Mouse (Mus musculus): ENCODE data around the gene Nfkbie.

Nfkbie gene

DNA sequence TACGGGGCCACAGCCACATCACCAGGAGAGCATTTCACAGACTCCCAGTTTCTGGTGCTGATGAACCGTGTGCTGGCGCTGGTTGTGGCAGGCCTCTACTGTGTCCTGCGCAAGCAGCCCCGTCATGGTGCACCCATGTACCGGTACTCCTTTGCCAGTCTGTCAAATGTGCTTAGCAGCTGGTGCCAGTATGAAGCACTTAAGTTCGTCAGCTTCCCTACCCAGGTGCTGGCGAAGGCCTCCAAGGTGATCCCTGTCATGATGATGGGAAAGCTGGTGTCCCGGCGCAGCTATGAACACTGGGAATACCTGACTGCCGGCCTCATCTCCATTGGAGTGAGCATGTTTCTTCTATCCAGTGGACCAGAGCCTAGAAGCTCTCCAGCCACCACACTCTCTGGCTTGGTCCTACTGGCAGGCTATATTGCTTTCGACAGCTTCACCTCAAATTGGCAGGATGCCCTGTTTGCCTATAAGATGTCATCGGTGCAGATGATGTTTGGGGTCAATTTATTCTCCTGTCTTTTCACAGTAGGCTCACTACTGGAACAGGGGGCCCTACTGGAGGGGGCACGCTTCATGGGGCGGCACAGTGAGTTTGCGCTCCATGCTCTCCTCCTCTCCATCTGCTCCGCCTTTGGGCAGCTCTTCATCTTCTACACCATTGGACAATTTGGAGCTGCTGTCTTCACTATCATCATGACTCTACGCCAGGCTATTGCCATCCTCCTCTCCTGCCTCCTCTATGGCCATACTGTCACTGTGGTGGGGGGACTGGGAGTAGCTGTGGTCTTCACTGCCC is 11.1 kb downstream of the Nfkbie start:
- H3K9me3 ChIP-seq (ENCODE audit: low read length), result peaks cover 35% of the 10 kb centered on the region; the same call in 1 of the 2 replicates
- H3K36me3 ChIP-seq (ENCODE audit: insufficient read depth, low read length), result peaks cover 71% of the 10 kb centered on the region
- H3K4me3 ChIP-seq (replicated peaks; ENCODE audit: low read length), result no peak overlapping the region
- no peak for TF ChIP-seq POU5F1 (IDR thresholded peaks at IDR 0.05; ENCODE audit: borderline replicate concordance, low read length)
- no peak for TF ChIP-seq CTCF (conservative IDR thresholded peaks at IDR 0.05; ENCODE audit: low read length)
- TF ChIP-seq NANOG (IDR thresholded peaks at IDR 0.05; ENCODE audit: borderline replicate concordance, low read length), result no peak
- H3K27me3 ChIP-seq (ENCODE audit: insufficient read depth, low read length), result no peaks in the 10 kb centered on the region
- H3K4me1 ChIP-seq (replicated peaks; ENCODE audit: low read depth, low read length), result peaks cover 80% of the 10 kb centered on the region

DNA sequence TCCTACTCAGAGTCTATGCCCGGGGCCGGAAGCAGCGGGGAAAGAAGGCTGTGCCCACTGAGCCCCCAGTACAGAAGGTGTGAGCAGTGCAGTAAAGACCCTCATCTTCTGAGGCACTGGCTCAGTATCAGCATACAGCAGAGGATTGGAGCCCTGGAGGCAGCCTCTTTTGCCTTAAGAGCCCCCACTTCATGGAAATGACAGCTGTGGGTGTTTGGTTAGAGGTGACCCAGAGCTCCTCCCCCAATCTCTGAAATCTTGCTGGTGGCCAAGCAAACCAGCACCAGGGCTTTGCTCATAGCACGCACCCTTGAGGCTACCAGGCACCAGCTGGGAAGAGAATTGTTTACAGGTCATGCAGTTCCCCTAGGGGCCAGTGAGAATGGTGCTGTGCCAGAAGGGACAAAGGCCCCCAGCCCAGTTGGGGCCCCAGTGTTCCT is 11.7 kb downstream of the Nfkbie start:
- no peak overlapping the region for H3K4me3 ChIP-seq (replicated peaks; ENCODE audit: low read length)
- no peaks in the 10 kb centered on the region for H3K27me3 ChIP-seq (ENCODE audit: insufficient read depth, low read length)
- TF ChIP-seq NANOG (IDR thresholded peaks at IDR 0.05; ENCODE audit: borderline replicate concordance, low read length) (no peak), CTCF (conservative IDR thresholded peaks at IDR 0.05; ENCODE audit: low read length) (no peak), POU5F1 (IDR thresholded peaks at IDR 0.05; ENCODE audit: borderline replicate concordance, low read length) (no peak)
- H3K9me3 ChIP-seq (ENCODE audit: low read length), result peaks cover 35% of the 10 kb centered on the region; the same call in 1 of the 2 replicates
- peaks cover 80% of the 10 kb centered on the region for H3K4me1 ChIP-seq (replicated peaks; ENCODE audit: low read depth, low read length)
- H3K36me3 ChIP-seq (ENCODE audit: insufficient read depth, low read length), result peaks cover 75% of the 10 kb centered on the region

DNA sequence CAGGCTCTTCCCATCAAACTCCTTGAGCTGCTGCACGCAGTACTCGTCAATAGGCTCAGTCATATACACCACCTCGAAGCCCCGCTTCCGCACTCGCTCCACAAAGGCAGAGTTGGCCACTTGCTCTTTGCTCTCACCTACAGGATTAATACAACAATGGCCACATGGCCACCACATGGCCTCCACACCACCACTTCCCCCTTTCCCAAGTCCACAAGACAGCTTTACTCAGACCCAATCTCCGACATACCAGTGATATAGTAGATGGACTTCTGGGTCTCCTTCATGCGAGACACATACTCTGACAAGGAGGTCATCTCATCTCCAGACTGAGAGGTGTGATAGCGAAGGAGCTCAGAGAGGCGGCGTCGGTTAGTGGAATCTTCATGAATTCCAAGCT is 13.5 kb downstream of the Nfkbie start:
- H3K4me3 ChIP-seq (replicated peaks; ENCODE audit: low read length), result peak overlapping the region; percentile 98
- H3K9me3 ChIP-seq (ENCODE audit: low read length), result peaks cover 35% of the 10 kb centered on the region; the same call in 1 of the 2 replicates
- H3K4me1 ChIP-seq (replicated peaks; ENCODE audit: low read depth, low read length), result peaks cover 72% of the 10 kb centered on the region
- peaks cover 78% of the 10 kb centered on the region for H3K36me3 ChIP-seq (ENCODE audit: insufficient read depth, low read length)
- no peaks in the 10 kb centered on the region for H3K27me3 ChIP-seq (ENCODE audit: insufficient read depth, low read length)
- TF ChIP-seq NANOG (IDR thresholded peaks at IDR 0.05; ENCODE audit: borderline replicate concordance, low read length), result no peak
- no peak for TF ChIP-seq CTCF (conservative IDR thresholded peaks at IDR 0.05; ENCODE audit: low read length)
- no peak for TF ChIP-seq POU5F1 (IDR thresholded peaks at IDR 0.05; ENCODE audit: borderline replicate concordance, low read length)

DNA sequence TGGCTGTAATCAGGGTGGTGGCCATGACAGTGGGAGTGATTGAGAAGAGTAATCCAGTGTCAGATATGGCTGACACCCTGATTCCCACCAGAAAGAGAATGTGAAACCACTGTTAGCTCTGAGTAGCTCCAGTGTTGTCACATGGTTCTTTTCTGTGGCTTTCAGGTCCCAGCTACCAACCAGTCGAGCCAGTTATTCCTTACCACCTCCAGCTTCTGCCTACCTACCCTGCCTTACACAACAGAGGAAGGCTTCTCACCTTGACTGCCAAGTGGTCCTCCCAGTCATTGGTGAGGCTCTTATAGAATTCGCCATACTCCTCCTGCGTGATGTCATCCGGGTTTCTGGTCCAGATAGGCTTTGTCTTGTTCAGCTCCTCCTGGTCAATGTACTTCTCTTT is 14.5 kb downstream of the Nfkbie start:
- Histone ChIP-seq H3K4me1 (replicated peaks; ENCODE audit: low read depth, low read length) (peaks cover 74% of the 10 kb centered on the region), H3K9me3 (ENCODE audit: low read length) (peaks cover 35% of the 10 kb centered on the region; the same call in 1 of the 2 replicates), H3K36me3 (ENCODE audit: insufficient read depth, low read length) (peaks cover 76% of the 10 kb centered on the region), H3K27me3 (ENCODE audit: insufficient read depth, low read length) (no peaks in the 10 kb centered on the region), H3K4me3 (replicated peaks; ENCODE audit: low read length) (peak overlapping the region; percentile 98)
- TF ChIP-seq POU5F1 (IDR thresholded peaks at IDR 0.05; ENCODE audit: borderline replicate concordance, low read length) (no peak), CTCF (conservative IDR thresholded peaks at IDR 0.05; ENCODE audit: low read length) (no peak), NANOG (IDR thresholded peaks at IDR 0.05; ENCODE audit: borderline replicate concordance, low read length) (no peak)

DNA sequence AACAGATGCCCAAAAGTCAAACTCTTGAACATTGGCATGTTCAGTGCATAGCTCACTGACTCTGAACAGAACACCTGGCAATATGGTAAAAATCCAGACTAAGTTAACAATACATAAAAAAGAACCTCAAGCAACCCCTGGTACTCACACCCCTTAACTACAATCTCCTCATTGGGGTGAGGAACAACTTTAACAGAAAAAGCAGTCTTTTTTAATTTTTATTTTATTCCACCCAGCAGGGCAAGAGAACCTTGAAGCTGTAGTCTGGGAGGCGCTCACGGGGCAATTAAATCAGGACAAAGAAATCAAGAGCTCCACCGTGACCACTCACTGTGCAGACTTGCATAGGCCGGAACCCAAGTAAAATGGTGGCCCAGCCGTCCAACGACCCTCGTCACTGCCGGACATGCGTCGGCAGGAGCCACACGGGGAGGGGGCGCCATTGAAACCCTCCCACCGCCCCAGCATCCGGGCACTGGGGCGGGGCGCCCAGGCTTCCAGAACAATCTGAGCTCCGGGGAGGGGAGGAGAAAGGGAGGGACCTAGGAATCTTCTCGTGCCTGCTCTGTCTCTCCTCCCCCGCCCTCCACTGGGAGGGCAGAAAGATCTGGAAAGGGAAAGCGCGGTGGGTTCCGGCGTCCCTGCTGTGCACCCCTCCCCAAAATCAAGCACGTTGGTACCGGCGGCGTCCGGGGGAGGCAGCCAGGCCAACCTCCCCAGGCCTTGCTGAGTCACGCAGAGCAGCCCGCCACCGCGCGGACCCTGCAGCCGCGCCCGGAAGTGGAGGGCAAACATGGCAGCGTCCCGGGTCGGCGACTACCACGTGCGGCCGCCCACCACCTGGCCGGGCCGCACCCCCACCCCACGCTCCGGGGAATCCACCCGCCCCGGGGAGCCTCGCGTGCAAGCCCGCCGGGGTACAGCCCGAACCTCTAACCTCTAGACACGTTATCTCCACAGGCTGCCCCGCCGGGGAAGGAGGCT is 16.9 kb downstream of the Nfkbie start:
- Histone ChIP-seq H3K4me1 (replicated peaks; ENCODE audit: low read depth, low read length) (peaks cover 73% of the 10 kb centered on the region), H3K9me3 (ENCODE audit: low read length) (peaks cover 31% of the 10 kb centered on the region; the same call in 1 of the 2 replicates), H3K36me3 (ENCODE audit: insufficient read depth, low read length) (peaks cover 52% of the 10 kb centered on the region), H3K4me3 (replicated peaks; ENCODE audit: low read length) (peak overlapping the region; percentile 98), H3K27me3 (ENCODE audit: insufficient read depth, low read length) (no peaks in the 10 kb centered on the region)
- no peak for TF ChIP-seq CTCF (conservative IDR thresholded peaks at IDR 0.05; ENCODE audit: low read length)
- no peak for TF ChIP-seq POU5F1 (IDR thresholded peaks at IDR 0.05; ENCODE audit: borderline replicate concordance, low read length)
- TF ChIP-seq NANOG (IDR thresholded peaks at IDR 0.05; ENCODE audit: borderline replicate concordance, low read length), result no peak

DNA sequence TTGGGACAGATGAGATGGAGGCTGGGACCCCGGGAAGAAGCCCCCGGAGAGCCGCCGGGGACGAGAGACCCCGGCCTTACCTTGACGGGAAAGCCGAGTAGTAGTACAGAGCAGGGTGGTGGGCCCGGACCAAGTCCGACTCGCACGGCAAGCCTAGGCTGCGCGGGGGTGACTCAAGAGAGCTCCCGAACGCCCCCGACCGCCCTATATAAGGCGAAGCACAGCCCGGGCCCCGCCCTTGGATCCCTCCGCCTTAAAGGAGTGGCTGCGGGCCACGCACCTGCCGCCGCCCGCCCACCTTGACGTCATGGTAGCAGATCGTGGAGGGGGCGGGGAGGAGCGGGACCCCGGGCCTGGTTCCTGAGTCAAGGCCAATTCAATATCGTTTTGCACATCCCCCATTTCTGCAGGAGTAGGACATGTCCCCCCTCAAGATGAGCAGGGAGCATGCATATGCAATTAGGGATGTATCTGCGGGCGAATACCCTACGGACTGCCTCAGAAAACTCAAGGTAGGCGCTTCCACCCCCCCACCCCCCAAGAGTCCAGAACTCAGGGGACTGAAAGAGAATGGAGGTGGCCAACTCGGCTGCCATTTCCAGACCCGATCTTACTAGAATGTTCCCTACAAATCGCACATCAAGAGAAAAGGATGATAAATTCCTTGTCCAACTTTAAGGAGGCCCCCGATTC is 17.7 kb downstream of the Nfkbie start, which contains the start of gene Hsp90ab1:
Gene Hsp90ab1, minus strand, starts transcription at position 185 of the 693 bp plus-strand sequence.
- no peak for TF ChIP-seq CTCF (conservative IDR thresholded peaks at IDR 0.05; ENCODE audit: low read length)
- no peak for TF ChIP-seq NANOG (IDR thresholded peaks at IDR 0.05; ENCODE audit: borderline replicate concordance, low read length)
- no peak for TF ChIP-seq POU5F1 (IDR thresholded peaks at IDR 0.05; ENCODE audit: borderline replicate concordance, low read length)

DNA sequence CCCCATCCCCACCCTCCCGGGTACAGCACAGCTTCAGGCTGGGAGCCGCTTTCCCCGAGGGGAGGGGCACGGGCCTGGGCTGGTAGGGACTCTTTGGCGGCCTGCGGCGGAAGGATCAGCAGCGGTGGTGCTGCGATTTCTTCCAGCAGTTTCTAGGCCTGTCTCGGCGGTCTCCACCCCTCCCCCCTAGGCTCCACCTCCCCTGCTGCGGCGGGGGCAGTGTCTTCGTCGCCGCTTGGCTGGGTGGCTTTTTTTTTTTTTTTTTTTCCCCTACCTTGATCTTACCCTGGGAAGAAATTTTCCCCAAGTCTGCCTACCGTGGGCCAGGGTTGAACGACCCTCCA is 18.2 kb downstream of the Nfkbie start:
- H3K36me3 ChIP-seq (ENCODE audit: insufficient read depth, low read length), result peaks cover 38% of the 10 kb centered on the region
- peak overlapping the region; percentile 98 for H3K4me3 ChIP-seq (replicated peaks; ENCODE audit: low read length)
- H3K4me1 ChIP-seq (replicated peaks; ENCODE audit: low read depth, low read length), result peaks cover 73% of the 10 kb centered on the region
- no peaks in the 10 kb centered on the region for H3K27me3 ChIP-seq (ENCODE audit: insufficient read depth, low read length)
- peaks cover 24% of the 10 kb centered on the region; the same call in 1 of the 2 replicates for H3K9me3 ChIP-seq (ENCODE audit: low read length)
- TF ChIP-seq POU5F1 (IDR thresholded peaks at IDR 0.05; ENCODE audit: borderline replicate concordance, low read length), result no peak
- no peak for TF ChIP-seq CTCF (conservative IDR thresholded peaks at IDR 0.05; ENCODE audit: low read length)
- no peak for TF ChIP-seq NANOG (IDR thresholded peaks at IDR 0.05; ENCODE audit: borderline replicate concordance, low read length)

More for the DNA sequence above, 17.7 kb downstream of the Nfkbie start, which contains the start of gene Hsp90ab1:
- peaks cover 43% of the 10 kb centered on the region for H3K36me3 ChIP-seq (ENCODE audit: insufficient read depth, low read length)
- H3K4me1 ChIP-seq (replicated peaks; ENCODE audit: low read depth, low read length), result peaks cover 73% of the 10 kb centered on the region
- H3K4me3 ChIP-seq (replicated peaks; ENCODE audit: low read length), result peak within 1 kb of the TSS; percentile 98
- peaks cover 27% of the 10 kb centered on the region; the same call in 1 of the 2 replicates for H3K9me3 ChIP-seq (ENCODE audit: low read length)
- no peaks in the 10 kb centered on the region for H3K27me3 ChIP-seq (ENCODE audit: insufficient read depth, low read length)
